Comparison of ENCODE assay signal across 25 mouse cellular contexts in genomic region chr3:149332105-149332504, GRCm38 (mm10).
DNase-seq lines count a peak whose midpoint lies in the region; ATAC-seq and TF ChIP-seq lines count a peak whose summit lies in the region.
"Had no signal": no experiment of that assay in that cellular context is flagged by ENCODE, and none has a peak within 500 bp of the region (broad histone marks: within the 10 kb centered on the region; RNA-seq: fewer than 3 reads in every experiment).

No protein-coding gene starts in this region.

- H3K27ac ChIP-seq in forebrain, embryonic 11.5 days (ENCODE audit: low read depth, low read length) = no peak overlapping the region
- no peak overlapping the region for H3K27ac ChIP-seq in forebrain, postnatal 0 days (ENCODE audit: low read depth, low read length)
- H3K27ac ChIP-seq in midbrain, embryonic 10.5 days (replicated peaks) = peak overlapping the region; percentile 80
- no peak overlapping the region for H3K27ac ChIP-seq in midbrain, embryonic 14.5 days (replicated peaks; ENCODE audit: low read depth, low read length)
- no peak overlapping the region for H3K27ac ChIP-seq in neural tube, embryonic 14.5 days (ENCODE audit: low read depth, low read length)
- H3K27ac ChIP-seq in neural tube, embryonic 15.5 days (replicated peaks) = no peak overlapping the region
- H3K27ac ChIP-seq in cerebellum, adult 2 months (ENCODE audit: insufficient read depth, low read length) = no peak overlapping the region
- H3K27ac ChIP-seq: hindbrain, embryonic 14.5 days; kidney, embryonic 15.5 days; liver, embryonic 14.5 days; macrophage had no signal

- no peaks in the 10 kb centered on the region for H3K9me3 ChIP-seq in forebrain, embryonic 11.5 days (ENCODE audit: control insufficient read depth, low read length)
- no peaks in the 10 kb centered on the region for H3K9me3 ChIP-seq in forebrain, postnatal 0 days (ENCODE audit: low read length)
- H3K9me3 ChIP-seq in midbrain, embryonic 10.5 days (replicated peaks) = no peaks in the 10 kb centered on the region
- no peaks in the 10 kb centered on the region for H3K9me3 ChIP-seq in midbrain, embryonic 14.5 days (ENCODE audit: control insufficient read depth, low read length)
- H3K9me3 ChIP-seq in neural tube, embryonic 14.5 days (ENCODE audit: control insufficient read depth, low read length) = no peaks in the 10 kb centered on the region
- H3K9me3 ChIP-seq in neural tube, embryonic 15.5 days (replicated peaks) = no peaks in the 10 kb centered on the region
- H3K9me3 ChIP-seq: heart, embryonic 15.5 days; kidney, embryonic 15.5 days had no signal

- no peak overlapping the region for H3K4me2 ChIP-seq in forebrain, embryonic 11.5 days (ENCODE audit: low read depth, low read length, severe bottlenecking)
- H3K4me2 ChIP-seq in forebrain, postnatal 0 days (ENCODE audit: low read depth) = no peak overlapping the region
- H3K4me2 ChIP-seq in midbrain, embryonic 14.5 days (ENCODE audit: low read length) = no peak overlapping the region
- H3K4me2 ChIP-seq in neural tube, embryonic 14.5 days (ENCODE audit: low read depth, low read length) = no peak overlapping the region
- no peak overlapping the region for H3K4me2 ChIP-seq in neural tube, embryonic 15.5 days
- H3K4me2 ChIP-seq: heart, embryonic 15.5 days; hindbrain, embryonic 14.5 days; kidney, embryonic 15.5 days had no signal

- no peak overlapping the region for H3K4me3 ChIP-seq in forebrain, embryonic 11.5 days (ENCODE audit: low read depth, low read length)
- H3K4me3 ChIP-seq in forebrain, postnatal 0 days (ENCODE audit: low read depth, low read length) = no peak overlapping the region
- peak overlapping the region; percentile 27 for H3K4me3 ChIP-seq in midbrain, embryonic 10.5 days
- H3K4me3 ChIP-seq in midbrain, embryonic 14.5 days (replicated peaks; ENCODE audit: low read depth, low read length) = no peak overlapping the region
- H3K4me3 ChIP-seq in neural tube, embryonic 14.5 days (ENCODE audit: low read depth, low read length) = no peak overlapping the region
- H3K4me3 ChIP-seq in neural tube, embryonic 15.5 days (replicated peaks) = no peak overlapping the region
- no peak overlapping the region for H3K4me3 ChIP-seq in cerebellum, adult 2 months (replicated peaks; ENCODE audit: insufficient read depth, low read depth, low read length)
- H3K4me3 ChIP-seq: heart, embryonic 15.5 days; kidney, embryonic 15.5 days had no signal

- H3K9ac ChIP-seq in forebrain, embryonic 11.5 days (ENCODE audit: low read length) = no peak overlapping the region
- no peak overlapping the region for H3K9ac ChIP-seq in forebrain, postnatal 0 days
- H3K9ac ChIP-seq in midbrain, embryonic 14.5 days (replicated peaks; ENCODE audit: low read length) = no peak overlapping the region
- no peak overlapping the region for H3K9ac ChIP-seq in neural tube, embryonic 14.5 days (replicated peaks; ENCODE audit: low read depth, low read length)
- no peak overlapping the region for H3K9ac ChIP-seq in neural tube, embryonic 15.5 days (replicated peaks)
- H3K9ac ChIP-seq: heart, embryonic 15.5 days; hindbrain, embryonic 14.5 days; kidney, embryonic 15.5 days; liver, embryonic 14.5 days had no signal

- H3K27me3 ChIP-seq in forebrain, embryonic 11.5 days (ENCODE audit: control insufficient read depth, insufficient read depth, low read length) = no peaks in the 10 kb centered on the region
- H3K27me3 ChIP-seq in forebrain, postnatal 0 days (ENCODE audit: insufficient read depth, low read length) = no peaks in the 10 kb centered on the region
- peaks cover 36% of the 10 kb centered on the region for H3K27me3 ChIP-seq in midbrain, embryonic 10.5 days (ENCODE audit: low read depth, poor library complexity, severe bottlenecking)
- no peaks in the 10 kb centered on the region for H3K27me3 ChIP-seq in midbrain, embryonic 14.5 days (ENCODE audit: control insufficient read depth, insufficient read depth, low read length)
- no peaks in the 10 kb centered on the region for H3K27me3 ChIP-seq in neural tube, embryonic 14.5 days (ENCODE audit: control insufficient read depth, insufficient read depth, low read length)
- H3K27me3 ChIP-seq in neural tube, embryonic 15.5 days (replicated peaks) = no peaks in the 10 kb centered on the region
- H3K27me3 ChIP-seq in cerebellum, adult 2 months (ENCODE audit: control insufficient read depth, insufficient read depth, low read length) = no peaks in the 10 kb centered on the region
- H3K27me3 ChIP-seq: heart, embryonic 15.5 days; kidney, embryonic 15.5 days had no signal

- TF ChIP-seq POLR2A in cerebellum, adult 2 months (IDR thresholded peaks at IDR 0.05; ENCODE audit: borderline replicate concordance, insufficient read depth, low read length) = no peak

- 11% methylated on average over 4 of the region's 4 CpGs for WGBS in forebrain, embryonic 11.5 days
- WGBS in forebrain, postnatal 0 days = 21% methylated on average over 4 of the region's 4 CpGs
- 22% methylated on average over 4 of the region's 4 CpGs for WGBS in midbrain, embryonic 10.5 days
- WGBS in midbrain, embryonic 14.5 days = 9% methylated on average over 4 of the region's 4 CpGs
- 18% methylated on average over 4 of the region's 4 CpGs for WGBS in neural tube, embryonic 14.5 days
- 21% methylated on average over 4 of the region's 4 CpGs for WGBS in neural tube, embryonic 15.5 days
- 42% methylated on average over 4 of the region's 4 CpGs for WGBS in cerebellum, adult 2 months

- peaks cover 13% of the 10 kb centered on the region for H3K4me1 ChIP-seq in forebrain, embryonic 11.5 days (replicated peaks; ENCODE audit: control insufficient read depth, insufficient read depth, low read length)
- no peaks in the 10 kb centered on the region for H3K4me1 ChIP-seq in forebrain, postnatal 0 days (ENCODE audit: insufficient read depth)
- peaks cover 63% of the 10 kb centered on the region for H3K4me1 ChIP-seq in midbrain, embryonic 10.5 days
- H3K4me1 ChIP-seq in midbrain, embryonic 14.5 days (ENCODE audit: control insufficient read depth, insufficient read depth, low read length) = peaks cover 21% of the 10 kb centered on the region
- H3K4me1 ChIP-seq in neural tube, embryonic 14.5 days (ENCODE audit: control insufficient read depth, insufficient read depth, low read length) = no peaks in the 10 kb centered on the region
- H3K4me1 ChIP-seq in neural tube, embryonic 15.5 days = no peaks in the 10 kb centered on the region
- H3K4me1 ChIP-seq in cerebellum, adult 2 months (ENCODE audit: control insufficient read depth, insufficient read depth, low read length) = no peaks in the 10 kb centered on the region

- DNase-seq in forebrain, embryonic 11.5 days (ENCODE audit: low spot score) = peak; percentile 57
- DNase-seq in forebrain, postnatal 0 days = no peak
- DNase-seq in midbrain, embryonic 10.5 days (ENCODE audit: low spot score) = peak; percentile 53
- DNase-seq in midbrain, embryonic 14.5 days = no peak
- no peak for DNase-seq in cerebellum, adult 2 months
- DNase-seq: adrenal gland, postnatal 14 days; cerebellum, adult 11 months; cerebellum, postnatal 10 days; gastrocnemius, postnatal 25 days; kidney, adult 11 months; kidney, postnatal 25 days; liver; lung, adult 2 months; lung, postnatal 10 days; thymus, postnatal 4 days had no signal

- no peak for TF ChIP-seq CTCF in forebrain, postnatal 0 days (IDR thresholded peaks at IDR 0.05; ENCODE audit: low read depth)
- TF ChIP-seq CTCF in cerebellum, adult 2 months (IDR thresholded peaks at IDR 0.05; ENCODE audit: borderline replicate concordance, insufficient read depth, low read depth, low read length) = no peak

- ATAC-seq in forebrain, embryonic 11.5 days (replicated peaks; ENCODE audit: low FRiP score) = peak; percentile 16; the same call in 1 of the 2 replicates
- no peak for ATAC-seq in forebrain, postnatal 0 days
- no peak for ATAC-seq in midbrain, embryonic 14.5 days (ENCODE audit: low FRiP score, low TSS enrichment)
- peak; percentile 49; the same call in 1 of the 2 replicates for ATAC-seq in neural tube, embryonic 14.5 days (ENCODE audit: low read depth)
- ATAC-seq in neural tube, embryonic 15.5 days (ENCODE audit: low FRiP score) = no peak
- ATAC-seq in megakaryocyte progenitor cell, adult 5-6 weeks (replicated peaks; ENCODE audit: poor library complexity) = peak; percentile 71
- ATAC-seq: CD4-positive, CD25-positive, alpha-beta regulatory T cell, adult 4 months; inflammation-experienced regulatory T-cells, adult 6 months had no signal

- H3K36me3 ChIP-seq in forebrain, embryonic 11.5 days (ENCODE audit: control insufficient read depth, insufficient read depth, low read length) = no peaks in the 10 kb centered on the region
- no peaks in the 10 kb centered on the region for H3K36me3 ChIP-seq in forebrain, postnatal 0 days (ENCODE audit: insufficient read depth)
- no peaks in the 10 kb centered on the region for H3K36me3 ChIP-seq in midbrain, embryonic 10.5 days
- no peaks in the 10 kb centered on the region for H3K36me3 ChIP-seq in midbrain, embryonic 14.5 days (ENCODE audit: control insufficient read depth, insufficient read depth, low read length)
- no peaks in the 10 kb centered on the region for H3K36me3 ChIP-seq in neural tube, embryonic 14.5 days (ENCODE audit: control insufficient read depth, insufficient read depth, low read length)
- H3K36me3 ChIP-seq in neural tube, embryonic 15.5 days = no peaks in the 10 kb centered on the region
- H3K36me3 ChIP-seq: heart, embryonic 15.5 days; kidney, embryonic 15.5 days had no signal

Comparison
In these comparisons a context has a peak if more than half of its experiments do, and no peak if none do; other contexts are left out.
1. ATAC-seq: peak in forebrain, embryonic 11.5 days (single experiment), neural tube, embryonic 14.5 days (single experiment) and megakaryocyte progenitor cell, adult 5-6 weeks (single experiment); none in forebrain, postnatal 0 days (single experiment), midbrain, embryonic 14.5 days (single experiment) and neural tube, embryonic 15.5 days (single experiment).
2. DNase-seq: peak in forebrain, embryonic 11.5 days (single experiment) and midbrain, embryonic 10.5 days (single experiment); none in forebrain, postnatal 0 days (single experiment), midbrain, embryonic 14.5 days (single experiment) and cerebellum, adult 2 months (0 of 2).